Mouse (Mus musculus) intestine, embryonic 16.5 days (tissue): ENCODE measurements at regions not wholly inside any gene's neighbourhood (a gene's known extent, or its start where the extent isn't known, plus 50 kb on each side); places are given as distances from the start of the nearest gene placed in this dataset.

Experiments used
- ATAC-seq: fragments of 200-750 bp; cut with Nextera tagmentation; 2 replicates; pipeline ENCODE4 v1.8.0; 2017; ENCODE audit warnings: moderate TSS enrichment, moderate library complexity
- H3K27ac ChIP-seq: fragments of 300-500 bp; sonication (generic); 2 replicates; pipeline ENCODE4 v1.5.1; 2014; ENCODE audit warnings: mild to moderate bottlenecking, low read length
- H3K27me3 ChIP-seq: fragments of 300-500 bp; sonication (generic); replicated peaks from 2 replicates; pipeline ENCODE4 v1.6.1; 2014; ENCODE audit warnings: low read length, control low read depth, mixed read lengths; ENCODE audit not compliant: control insufficient read depth, insufficient read depth
- H3K36me3 ChIP-seq: fragments of 300-500 bp; sonication (generic); 2 replicates; pipeline ENCODE4 v1.6.1; 2014; ENCODE audit warnings: low read length, control low read depth; ENCODE audit not compliant: control insufficient read depth, insufficient read depth
- H3K4me1 ChIP-seq: fragments of 300-500 bp; sonication (generic); 2 replicates; pipeline ENCODE4 v1.6.1; 2014; ENCODE audit warnings: low read length, control low read depth, mixed read lengths; ENCODE audit not compliant: control insufficient read depth, insufficient read depth
- H3K4me2 ChIP-seq: fragments of 300-500 bp; sonication (generic); 2 replicates; pipeline ENCODE4 v1.6.1; 2014; ENCODE audit warnings: low read depth, low read length, control low read depth
- H3K4me3 ChIP-seq: fragments of 300-500 bp; sonication (generic); 2 replicates; pipeline ENCODE4 v1.5.1; 2014; ENCODE audit warnings: mild to moderate bottlenecking, low read length
- H3K9ac ChIP-seq: fragments of 300-500 bp; sonication (generic); 2 replicates; pipeline ENCODE4 v1.6.1; 2014; ENCODE audit warnings: low read depth, low read length
- H3K9me3 ChIP-seq: fragments of 300-500 bp; sonication (generic); 2 replicates; pipeline ENCODE4 v1.6.1; 2016; ENCODE audit warnings: low read length, control low read depth; ENCODE audit not compliant: control insufficient read depth
- WGBS: fragments of 180-500 bp; shearing (Covaris S2); extraction: QIAGEN DNeasy Blood & Tissue Kit; methylation state at CpG from one replicate; pipeline ENCODE4 v1.1.7; 2014; 5-methylcytosine and 5-hydroxymethylcytosine counted together

DNA sequence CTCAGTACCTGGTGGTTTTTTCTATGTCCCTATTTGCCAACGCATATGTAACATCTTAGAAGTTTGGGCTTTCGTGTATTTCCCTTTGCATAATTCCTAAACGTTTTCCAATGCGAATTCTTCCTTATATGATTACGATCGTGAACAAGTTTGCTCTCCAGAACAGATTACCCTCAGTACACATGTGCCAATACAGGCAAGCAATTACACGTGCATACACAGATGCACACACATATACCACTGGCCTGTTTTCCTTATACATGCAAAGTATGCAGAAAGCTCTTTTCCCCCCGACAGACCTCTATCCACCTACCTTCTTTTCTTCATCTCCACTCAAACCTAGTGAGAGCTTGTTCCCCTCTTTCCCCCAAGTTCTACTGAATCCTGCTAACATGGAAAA, 144.1 kb downstream of the Csl start:
- ATAC-seq = peak; percentile 51
- Histone ChIP-seq H3K27me3 (no peaks in the 10 kb centered on the region), H3K9me3 (peaks cover 2% of the 10 kb centered on the region; the same call in 1 of the 2 replicates), H3K9ac (no peak overlapping the region), H3K4me1 (peaks cover 4% of the 10 kb centered on the region), H3K27ac (peak overlapping the region; percentile 64; the same call in 1 of the 2 replicates), H3K4me3 (no peak overlapping the region), H3K4me2 (no peak overlapping the region), H3K36me3 (no peaks in the 10 kb centered on the region)
- 59% methylated on average over 8 of the region's 8 CpGs for WGBS

DNA sequence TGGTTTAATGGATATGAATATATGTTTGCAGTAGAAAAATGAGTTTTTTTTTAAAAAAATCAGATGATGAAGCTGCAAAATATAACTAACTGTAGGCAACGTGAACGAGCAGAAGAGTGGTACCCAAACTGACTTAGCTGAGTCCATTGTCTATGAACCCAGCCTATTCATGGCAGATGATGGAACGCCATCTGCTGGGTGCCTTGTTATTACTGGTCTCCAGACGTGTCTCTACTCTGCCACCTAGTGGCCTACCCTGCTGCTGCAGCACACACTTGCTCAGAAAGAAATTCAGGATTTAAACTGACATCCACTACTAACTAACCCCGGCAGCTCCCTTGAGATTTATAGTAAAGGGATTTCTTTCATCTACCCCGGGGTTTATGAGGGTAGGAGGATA, 143.7 kb downstream of the Csl start:
- no peak overlapping the region for H3K4me3 ChIP-seq
- H3K9me3 ChIP-seq = peaks cover 2% of the 10 kb centered on the region; the same call in 1 of the 2 replicates
- H3K4me2 ChIP-seq = no peak overlapping the region
- H3K27me3 ChIP-seq = no peaks in the 10 kb centered on the region
- WGBS = 11% methylated on average over 6 of the region's 6 CpGs
- no peak overlapping the region for H3K9ac ChIP-seq
- ATAC-seq = no peak
- H3K4me1 ChIP-seq = peaks cover 4% of the 10 kb centered on the region
- no peak overlapping the region for H3K27ac ChIP-seq
- no peaks in the 10 kb centered on the region for H3K36me3 ChIP-seq

DNA sequence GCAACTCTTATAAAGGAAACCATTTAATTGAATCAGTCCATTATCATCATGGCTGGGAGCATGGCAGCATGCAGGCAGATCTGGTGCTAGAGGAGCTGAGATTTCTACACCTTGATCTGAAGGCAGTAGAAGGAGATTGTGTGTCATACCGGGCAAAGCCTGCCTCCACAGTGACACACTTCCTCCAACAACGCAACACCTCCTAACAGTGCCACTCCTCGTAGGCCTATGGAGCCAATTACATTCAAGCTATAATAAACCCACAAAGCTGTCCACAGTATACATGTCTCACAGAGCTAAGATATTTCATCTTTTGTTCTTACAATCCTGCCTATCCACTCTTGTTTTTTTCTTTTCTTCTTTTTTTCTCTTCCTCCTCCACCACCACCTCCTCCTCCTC, 141.8 kb downstream of the Csl start:
- WGBS = 90% methylated on average over 3 of the region's 3 CpGs
- no peak for ATAC-seq

DNA sequence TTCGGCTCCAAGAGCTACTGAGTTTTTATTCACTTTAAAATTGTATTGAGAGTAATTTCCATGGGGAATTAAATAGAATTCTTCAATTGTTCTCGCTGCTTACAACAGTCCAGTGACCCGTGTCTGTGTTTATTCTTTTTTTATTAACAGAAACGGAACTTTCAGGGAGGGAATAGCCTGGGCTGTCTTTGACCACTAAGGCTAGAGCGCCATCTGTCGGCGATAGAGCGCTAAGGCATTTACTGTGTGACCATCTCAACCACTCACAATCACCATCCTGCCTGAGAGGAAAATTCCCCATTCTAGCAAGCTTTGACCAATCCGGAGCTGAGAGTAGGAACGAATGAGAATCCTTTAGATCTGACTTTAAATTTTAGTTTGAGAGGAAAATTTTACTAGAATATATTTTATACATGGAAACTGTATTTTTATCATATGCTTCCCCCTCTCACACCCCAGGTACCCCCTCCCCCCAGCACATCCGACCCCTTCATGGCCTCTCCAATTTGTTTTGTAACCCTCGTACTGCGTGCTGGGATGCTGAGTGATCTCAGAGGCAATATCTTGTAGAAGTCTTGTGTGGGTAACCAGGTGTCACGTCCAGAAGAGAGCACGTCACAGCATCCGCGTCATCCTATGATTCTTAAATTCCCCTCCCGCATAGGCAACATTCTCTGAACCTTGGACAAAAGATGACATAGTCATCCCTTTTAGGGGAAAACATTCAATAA, 139.9 kb downstream of the Csl start:
- Histone ChIP-seq H3K36me3 (no peaks in the 10 kb centered on the region), H3K27me3 (no peaks in the 10 kb centered on the region), H3K27ac (no peak overlapping the region), H3K9ac (no peak overlapping the region), H3K4me3 (peak overlapping the region; percentile 14), H3K4me2 (peak overlapping the region; percentile 37), H3K9me3 (no peaks in the 10 kb centered on the region), H3K4me1 (peaks cover 4% of the 10 kb centered on the region; the same call in 1 of the 2 replicates)
- peak; percentile 27 for ATAC-seq
- 46% methylated on average over 18 of the region's 18 CpGs for WGBS

More for the DNA sequence above, 141.8 kb downstream of the Csl start:
- no peak overlapping the region for H3K9ac ChIP-seq
- H3K27ac ChIP-seq = no peak overlapping the region
- no peak overlapping the region for H3K4me3 ChIP-seq
- no peak overlapping the region for H3K4me2 ChIP-seq
- peaks cover 4% of the 10 kb centered on the region for H3K4me1 ChIP-seq
- no peaks in the 10 kb centered on the region for H3K36me3 ChIP-seq
- H3K27me3 ChIP-seq = no peaks in the 10 kb centered on the region
- peaks cover 2% of the 10 kb centered on the region; the same call in 1 of the 2 replicates for H3K9me3 ChIP-seq

DNA sequence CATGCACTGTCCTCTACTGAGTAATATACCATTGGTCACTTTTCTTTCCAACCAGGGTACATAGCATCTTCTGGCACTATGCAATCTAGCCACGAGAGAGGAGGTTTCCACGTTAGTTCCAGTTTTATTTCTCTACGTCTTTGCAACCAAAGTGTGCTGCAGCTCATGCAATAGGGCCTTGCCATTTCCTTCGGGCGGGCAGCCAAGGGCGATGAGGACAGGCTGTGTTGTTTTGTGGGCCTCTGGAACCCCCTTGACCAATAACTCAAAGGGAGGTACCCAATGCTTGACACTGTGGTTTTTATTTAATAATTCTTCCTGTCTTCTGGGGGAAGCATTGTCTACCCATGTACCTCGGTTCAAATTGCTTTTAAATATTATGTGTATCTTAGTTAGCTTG, 139.0 kb downstream of the Csl start:
- no peak for ATAC-seq
- H3K27me3 ChIP-seq = no peaks in the 10 kb centered on the region
- no peaks in the 10 kb centered on the region for H3K36me3 ChIP-seq
- WGBS = 82% methylated on average over 7 of the region's 7 CpGs
- H3K4me1 ChIP-seq = peaks cover 2% of the 10 kb centered on the region; the same call in 1 of the 2 replicates
- no peak overlapping the region for H3K9ac ChIP-seq
- no peak overlapping the region for H3K4me3 ChIP-seq
- H3K27ac ChIP-seq = no peak overlapping the region
- H3K9me3 ChIP-seq = no peaks in the 10 kb centered on the region
- no peak overlapping the region for H3K4me2 ChIP-seq

DNA sequence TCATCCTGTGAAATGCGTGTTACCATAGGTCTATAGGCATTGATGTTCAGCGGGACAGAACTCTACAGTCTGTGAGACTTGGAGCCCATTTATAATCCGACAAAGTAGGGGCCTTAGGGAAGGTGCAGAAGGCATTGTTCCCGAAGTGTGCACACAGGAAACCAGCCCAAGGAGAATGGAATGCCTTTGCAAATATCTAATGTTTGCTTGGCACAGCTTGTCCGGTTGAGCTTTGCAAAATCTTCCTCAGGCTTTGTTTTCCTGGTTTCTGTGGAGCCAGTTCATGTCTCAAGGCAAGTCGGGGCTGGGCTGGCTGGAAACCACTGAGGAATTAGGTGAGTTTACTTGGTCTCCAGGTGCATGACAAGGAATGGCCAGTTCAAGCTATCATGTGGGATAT, 132.1 kb downstream of the Csl start:
- Histone ChIP-seq H3K36me3 (no peaks in the 10 kb centered on the region), H3K4me2 (no peak overlapping the region), H3K9ac (no peak overlapping the region), H3K4me3 (no peak overlapping the region), H3K27me3 (no peaks in the 10 kb centered on the region), H3K9me3 (no peaks in the 10 kb centered on the region), H3K27ac (no peak overlapping the region), H3K4me1 (no peaks in the 10 kb centered on the region)
- no peak for ATAC-seq
- whole genome bisulfite sequencing = 61% methylated on average over 6 of the region's 6 CpGs

DNA sequence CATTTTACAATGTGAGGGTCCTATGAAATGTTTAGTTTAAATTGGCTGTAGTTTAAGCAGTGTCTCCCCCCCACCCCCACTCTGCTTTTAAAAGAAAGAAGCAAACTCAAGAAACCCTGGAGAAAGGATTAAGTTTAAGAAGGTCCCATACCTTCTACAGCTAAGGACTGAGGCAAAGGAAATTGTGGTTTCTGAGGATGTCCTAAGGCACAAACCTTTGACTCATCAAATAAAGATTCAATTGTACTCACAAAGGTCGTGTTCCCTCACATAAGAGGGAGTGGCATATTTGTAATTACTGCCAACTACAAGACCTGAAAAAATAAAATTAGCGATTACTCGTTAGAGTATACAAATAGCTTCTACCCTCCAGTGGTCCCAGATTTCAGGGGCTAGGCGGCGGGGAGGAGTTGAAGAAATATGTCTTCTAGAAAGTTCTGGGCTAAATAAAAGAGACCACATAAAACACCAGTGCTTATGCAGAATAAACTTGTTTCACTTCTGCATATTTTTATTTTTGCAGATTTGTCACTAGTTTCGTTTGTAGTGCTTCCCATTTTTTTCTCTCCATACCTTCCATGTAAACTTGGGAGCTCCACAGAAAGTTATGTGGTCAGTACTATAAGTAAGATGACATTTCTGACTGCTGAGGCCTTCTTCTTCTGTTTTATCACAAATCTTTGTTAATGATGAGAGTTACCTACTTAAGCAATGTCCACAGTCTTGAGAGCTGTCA, 127.0 kb downstream of the Csl start:
- Histone ChIP-seq H3K4me3 (no peak overlapping the region), H3K9ac (no peak overlapping the region), H3K27me3 (no peaks in the 10 kb centered on the region), H3K4me1 (no peaks in the 10 kb centered on the region), H3K4me2 (no peak overlapping the region), H3K9me3 (no peaks in the 10 kb centered on the region), H3K27ac (no peak overlapping the region), H3K36me3 (no peaks in the 10 kb centered on the region)
- ATAC-seq = no peak
- WGBS = 66% methylated on average over 6 of the region's 6 CpGs

DNA sequence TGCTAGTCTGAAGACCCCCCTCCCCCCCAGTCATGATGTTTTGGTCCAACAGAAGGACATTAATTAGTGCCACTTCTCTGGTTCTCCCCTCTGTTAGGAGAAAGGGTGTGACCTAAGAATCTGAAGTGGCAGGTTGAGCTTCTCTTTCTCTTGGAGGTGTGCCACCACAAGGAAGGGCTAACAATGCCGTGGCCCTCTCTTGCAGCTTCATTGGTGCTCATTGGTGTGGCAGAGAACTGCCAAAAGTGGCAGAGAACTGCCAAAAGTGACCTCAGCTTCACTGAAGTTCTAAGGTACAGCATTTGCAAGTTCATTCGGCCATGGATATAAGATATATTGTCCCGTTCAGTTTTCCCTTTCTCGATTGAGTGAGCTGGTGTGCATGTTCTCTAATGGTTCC, 123.7 kb downstream of the Csl start:
- Histone ChIP-seq H3K4me2 (no peak overlapping the region), H3K9ac (no peak overlapping the region), H3K4me1 (no peaks in the 10 kb centered on the region), H3K36me3 (no peaks in the 10 kb centered on the region), H3K27ac (no peak overlapping the region), H3K4me3 (no peak overlapping the region), H3K9me3 (no peaks in the 10 kb centered on the region), H3K27me3 (no peaks in the 10 kb centered on the region)
- no peak for ATAC-seq
- 90% methylated on average over 4 of the region's 4 CpGs for WGBS

DNA sequence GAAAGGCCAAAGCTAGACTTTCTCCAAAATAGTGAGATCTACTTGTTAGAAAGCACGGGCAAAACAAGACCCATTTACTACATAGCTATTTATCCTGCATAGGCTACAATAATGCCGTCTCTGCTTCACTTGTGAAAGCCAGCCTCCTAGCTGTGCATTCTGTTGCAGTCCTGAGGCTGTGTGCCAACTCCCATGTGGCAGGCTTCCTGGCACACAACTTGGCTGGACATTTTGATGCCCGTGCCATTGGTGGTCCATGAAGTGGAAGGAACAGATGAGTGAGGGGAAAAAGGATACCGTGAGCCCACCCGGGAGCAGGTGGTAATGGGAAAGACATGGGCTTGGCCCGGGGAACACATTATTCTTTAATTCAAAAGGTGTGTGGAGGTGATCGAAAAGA, 120.4 kb downstream of the Csl start:
- 76% methylated on average over 7 of the region's 7 CpGs for WGBS

More for the DNA sequence above, 120.4 kb downstream of the Csl start:
- Histone ChIP-seq H3K4me1 (no peaks in the 10 kb centered on the region), H3K27ac (no peak overlapping the region), H3K4me2 (no peak overlapping the region), H3K9ac (no peak overlapping the region), H3K4me3 (no peak overlapping the region), H3K9me3 (no peaks in the 10 kb centered on the region), H3K27me3 (no peaks in the 10 kb centered on the region), H3K36me3 (no peaks in the 10 kb centered on the region)
- ATAC-seq = no peak
